Mouse (Mus musculus) naive thymus-derived CD4-positive, alpha-beta T cell, adult 2 months (primary cell): ENCODE data around the gene Ulk4.

ENCODE experiments used
- DNase-seq: peaks from one replicate; pipeline ENCODE4 v3.0.0-alpha.2; 2011; ENCODE audit warnings: low read depth

Ulk4 gene

DNA sequence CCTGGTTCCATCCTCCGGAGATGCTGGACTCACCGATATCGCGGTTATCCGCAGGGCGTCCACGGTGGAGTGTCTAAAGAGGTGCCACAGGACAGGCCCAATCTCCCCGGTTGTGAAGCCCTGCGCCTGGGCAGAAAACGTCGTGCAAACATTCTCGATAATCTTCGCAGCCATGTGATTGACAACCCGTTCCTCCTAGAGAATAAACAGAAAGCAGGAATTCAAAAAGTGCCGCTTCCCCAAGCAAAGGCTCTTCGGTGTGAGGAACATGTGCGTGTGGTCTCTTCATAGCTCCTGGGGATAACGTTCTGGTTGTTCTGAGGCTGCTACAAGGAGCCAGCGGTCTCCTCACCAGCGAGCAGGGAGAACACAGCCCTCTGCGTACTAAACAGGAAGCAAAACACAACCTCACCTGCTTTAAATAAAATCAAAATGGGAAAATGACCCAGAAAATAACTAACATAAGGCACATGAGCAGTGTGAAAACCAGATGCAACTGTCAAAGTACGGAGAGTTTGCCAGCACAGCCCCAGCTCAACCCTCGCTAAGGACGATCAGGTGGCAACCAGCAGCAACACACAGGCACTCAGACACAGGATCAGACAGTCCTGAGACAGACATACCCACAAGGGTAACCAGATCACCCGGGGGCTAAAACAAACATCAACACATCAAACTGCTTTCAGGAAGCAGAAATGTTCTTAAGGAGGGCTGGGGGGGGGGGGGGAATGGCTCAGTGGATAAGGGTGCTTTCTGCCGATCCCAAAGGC lies 84.2 kb downstream of the Ulk4 start:
- no peak for DNase-seq

DNA sequence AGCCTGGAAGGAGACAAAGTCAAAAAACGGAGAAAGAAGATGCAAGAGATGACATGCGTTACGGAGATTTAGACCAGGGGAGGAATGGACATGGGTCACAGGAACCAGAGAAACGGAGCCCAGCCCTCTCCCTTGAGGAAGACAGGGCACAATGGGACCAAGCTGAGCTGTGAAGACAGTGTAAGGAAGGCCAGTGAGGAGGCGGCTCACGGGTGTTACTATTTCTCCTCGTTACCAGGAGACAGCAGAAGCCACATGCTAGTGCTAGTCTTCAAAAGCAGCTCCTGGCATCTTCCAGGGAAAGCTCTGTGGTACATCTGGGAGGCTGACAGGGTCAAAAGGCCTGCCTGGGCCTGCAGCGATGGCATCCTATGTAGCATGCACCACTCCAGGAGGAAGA lies 89.2 kb downstream of the Ulk4 start:
- DNase-seq = no peak

GRCm38 (mm10) chr9:121185796-121186195 lies 91.2 kb downstream of the Ulk4 start:
- no peak for DNase-seq

DNA sequence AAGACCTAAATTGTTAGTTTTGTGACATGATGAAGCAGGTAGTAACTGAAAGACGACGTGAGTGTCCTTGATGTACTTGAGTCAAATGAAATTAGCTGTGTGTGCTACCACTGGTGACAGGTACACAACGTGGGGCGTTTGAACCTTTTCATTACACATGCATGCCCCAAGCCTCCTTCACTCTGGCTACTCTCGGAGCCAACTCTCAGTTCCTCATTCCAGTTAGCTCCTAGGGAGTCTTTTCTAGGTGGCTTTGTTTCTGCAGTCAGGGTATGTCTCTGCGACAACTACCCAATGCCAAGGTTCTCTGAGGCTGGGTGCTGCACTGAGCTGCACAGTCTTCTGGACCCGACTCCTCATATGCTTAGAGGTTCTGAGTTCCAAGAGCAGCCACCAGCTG lies 100.6 kb downstream of the Ulk4 start:
- DNase-seq = no peak

GRCm38 (mm10) chr9:121175201-121175600 lies 101.8 kb downstream of the Ulk4 start:
- no peak for DNase-seq

DNA sequence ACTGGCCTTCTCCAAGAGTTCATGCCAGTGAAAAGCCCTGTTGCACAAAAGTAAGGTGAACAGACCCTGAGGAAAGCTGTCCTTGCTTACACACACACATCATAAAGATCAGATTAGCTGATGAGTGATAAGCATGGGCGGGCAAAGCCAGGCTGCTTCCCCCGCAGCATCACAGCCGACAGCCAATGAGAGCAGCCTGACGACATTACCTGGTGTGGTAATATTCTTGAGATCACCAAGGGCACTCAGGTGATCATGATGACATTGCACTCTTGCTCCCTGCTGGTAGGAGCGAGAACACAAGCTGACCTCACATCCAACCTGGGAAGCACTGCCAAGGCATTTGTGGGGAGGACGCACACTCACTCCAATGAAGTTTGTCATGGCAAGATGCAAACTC lies 104.9 kb downstream of the Ulk4 start:
- no peak for DNase-seq

DNA sequence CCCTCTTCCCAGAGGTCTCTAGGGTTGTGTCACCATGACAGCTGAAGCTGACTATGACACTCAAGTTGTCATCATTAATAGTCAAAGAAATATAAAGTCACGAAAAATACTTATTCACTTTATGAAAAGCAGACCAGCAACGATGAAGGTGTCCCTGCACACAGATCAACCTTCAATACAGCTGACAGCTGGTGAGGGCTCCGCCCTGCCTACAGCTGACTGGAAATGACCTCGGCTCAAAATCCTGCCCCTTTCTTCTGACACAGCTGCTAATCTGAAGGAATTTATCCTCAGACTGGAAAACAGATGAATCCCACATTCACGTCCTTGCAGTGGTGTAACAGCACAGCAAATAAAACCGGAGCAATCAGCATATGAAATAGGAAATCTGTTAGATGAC lies 105.4 kb downstream of the Ulk4 start:
- no peak for DNase-seq

GRCm38 (mm10) chr9:121164607-121165006 lies 112.4 kb downstream of the Ulk4 start:
- no peak for DNase-seq

DNA sequence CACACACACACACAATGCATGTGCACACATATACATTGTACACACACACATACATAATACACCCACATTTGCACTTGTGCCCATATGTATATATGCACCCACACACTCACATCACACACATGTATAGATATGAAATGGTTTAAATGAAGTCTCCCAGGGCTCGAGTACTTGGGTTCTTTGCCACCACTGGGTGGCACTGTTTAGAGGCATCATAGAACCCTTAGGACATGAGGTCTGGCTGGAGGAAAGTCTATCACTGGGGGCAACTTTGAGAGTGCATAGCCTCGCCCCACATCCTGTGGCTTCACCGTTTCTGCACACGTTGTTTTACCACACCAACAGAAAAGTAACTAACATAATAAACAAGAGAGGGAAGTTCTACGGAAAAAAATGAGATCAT lies 114.2 kb downstream of the Ulk4 start:
- DNase-seq = peak; percentile 37

DNA sequence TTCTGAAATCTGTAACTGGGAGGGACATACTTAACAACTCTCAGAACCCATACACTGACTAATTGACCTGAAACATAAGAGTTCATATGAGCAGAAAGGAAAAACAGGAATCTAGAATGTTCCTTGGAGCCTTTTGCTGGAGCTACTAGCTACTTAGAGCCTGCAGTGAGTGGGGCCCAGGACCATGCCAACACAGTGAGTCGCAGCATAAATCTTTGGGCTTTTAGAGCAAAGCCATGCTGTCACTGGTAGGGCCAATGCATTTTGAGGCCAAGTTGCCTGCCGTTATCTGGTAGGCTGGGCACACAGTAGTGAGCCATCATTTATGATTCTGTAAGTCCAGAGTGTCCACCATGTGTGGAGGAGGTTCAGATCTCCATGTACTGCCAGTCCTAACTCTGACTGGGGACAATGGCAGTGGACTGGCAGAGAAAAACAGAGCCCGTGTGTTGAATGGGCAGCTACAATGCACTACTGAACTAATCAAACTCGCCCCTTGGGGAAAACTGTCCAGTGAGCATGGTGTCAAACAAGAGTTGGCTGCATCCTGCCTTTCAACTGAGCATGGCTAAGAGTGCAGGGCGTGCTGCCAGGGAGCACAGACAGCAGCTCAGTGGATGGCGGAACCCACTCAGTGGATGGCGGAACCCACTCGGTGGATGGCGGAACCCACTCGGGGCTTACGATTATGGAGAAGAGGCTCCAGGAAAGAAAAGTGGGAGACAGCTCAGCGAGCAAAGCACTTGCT lies 115.0 kb downstream of the Ulk4 start:
- no peak for DNase-seq

- no peak for DNase-seq
Measured at GRCm38 (mm10) chr9:121156253-121156831, 120.7 kb downstream of the Ulk4 start.

DNA sequence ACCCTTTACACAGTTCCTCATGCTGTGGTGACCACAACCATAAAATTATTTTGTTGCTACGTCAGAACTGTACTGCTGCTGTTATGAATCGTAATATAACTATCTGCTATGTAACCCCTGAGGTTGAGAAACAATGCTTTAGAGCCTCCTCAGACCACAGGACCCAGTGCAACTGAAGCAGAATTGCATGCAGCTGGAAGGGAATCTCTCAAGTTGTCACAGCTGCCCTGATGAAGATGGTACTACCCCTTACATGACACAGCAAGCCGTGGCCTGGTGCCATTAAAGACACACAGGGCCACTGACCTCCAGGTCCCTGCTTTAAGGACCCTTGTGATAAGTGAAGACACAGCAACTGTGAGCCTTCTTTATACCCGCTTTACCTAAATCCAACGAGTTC lies 123.7 kb downstream of the Ulk4 start:
- DNase-seq = no peak

GRCm38 (mm10) chr9:121148602-121149001 lies 128.4 kb downstream of the Ulk4 start:
- DNase-seq = no peak

- no peak for DNase-seq
Measured at GRCm38 (mm10) chr9:121143208-121143607, 133.8 kb downstream of the Ulk4 start.

GRCm38 (mm10) chr9:121132549-121132948 lies 144.4 kb downstream of the Ulk4 start:
- DNase-seq = no peak

- no peak for DNase-seq
Measured at GRCm38 (mm10) chr9:121129533-121129932, 147.5 kb downstream of the Ulk4 start.

- no peak for DNase-seq
Measured at GRCm38 (mm10) chr9:121128934-121129333, 148.1 kb downstream of the Ulk4 start.

DNA sequence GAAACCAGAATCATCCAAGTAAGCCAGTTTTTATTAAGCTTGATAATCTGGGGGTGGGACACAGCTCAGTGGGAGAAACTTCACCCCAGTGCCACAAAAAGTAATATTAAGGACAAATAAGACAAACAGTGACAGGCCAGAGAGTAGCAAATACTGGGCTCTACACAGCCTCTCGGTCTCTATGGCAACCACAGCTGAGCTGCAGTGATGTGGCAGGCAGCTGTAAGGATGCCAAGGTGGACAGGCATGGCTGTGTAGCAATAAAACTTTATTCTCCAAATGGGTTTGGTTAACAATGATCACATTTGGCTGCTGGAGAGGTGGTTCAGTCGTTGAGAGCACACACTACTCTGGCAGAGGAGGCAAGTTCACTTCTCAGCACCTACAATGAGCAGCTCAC lies 150.0 kb downstream of the Ulk4 start:
- DNase-seq = no peak

- DNase-seq = no peak
Measured at GRCm38 (mm10) chr9:121124705-121125104, 152.3 kb downstream of the Ulk4 start.

GRCm38 (mm10) chr9:121122039-121122438 lies 155.0 kb downstream of the Ulk4 start:
- no peak for DNase-seq

GRCm38 (mm10) chr9:121117936-121118335 lies 159.1 kb downstream of the Ulk4 start:
- DNase-seq = no peak

- no peak for DNase-seq
Measured at GRCm38 (mm10) chr9:121112131-121112530, 164.9 kb downstream of the Ulk4 start.

- peak; percentile 59 for DNase-seq
Measured at GRCm38 (mm10) chr9:121108110-121108509, 168.9 kb downstream of the Ulk4 start.
